Comparison of ENCODE assay signal across 18 mouse cellular contexts in genomic region chr1:11895715-11896114, GRCm38 (mm10).
A peak's percentile ranks its signal among the peaks of the same experiment; 100 is the strongest.
DNase-seq lines count a peak whose midpoint lies in the region; ATAC-seq and TF ChIP-seq lines count a peak whose summit lies in the region.
"Had no signal": no experiment of that assay in that cellular context is flagged by ENCODE, and none has a peak within 500 bp of the region (broad histone marks: within the 10 kb centered on the region; RNA-seq: fewer than 3 reads in every experiment).

No protein-coding gene starts in this region.

- intact Hi-C loops in left cerebral cortex, postnatal 25 days (cut with DNase I), result no loop called here

- no peaks in the 10 kb centered on the region for H3K27me3 ChIP-seq in hindbrain, embryonic 14.5 days (ENCODE audit: control insufficient read depth, insufficient read depth, low read length)
- H3K27me3 ChIP-seq in hindbrain, embryonic 12.5 days, result no peaks in the 10 kb centered on the region
- H3K27me3 ChIP-seq: kidney, embryonic 15.5 days had no signal

- DNase-seq in hindbrain, embryonic 14.5 days (ENCODE audit: low spot score), result peak; percentile 24
- peak; percentile 3 to 31 for DNase-seq in left cerebral cortex, postnatal 25 days (ENCODE audit: low spot score in 2 of 2)
- DNase-seq in left cerebral cortex, adult 18-20 months (ENCODE audit: low spot score in 2 of 2), result no peak
- peak; percentile 63 for DNase-seq in brain, embryonic 14.5 days (ENCODE audit: low read depth)
- DNase-seq in fibroblast of lung, adult 2 months (ENCODE audit: low read depth), result peak; percentile 15
- DNase-seq in spleen, adult 18-20 months, result no peak
- DNase-seq in cerebellum, adult 18-20 months, result no peak
- DNase-seq: adrenal gland, adult 8-10 months; cerebellum, adult 9-11 months; embryo, embryonic 11 days; heart, adult 2 months; midbrain, embryonic 14.5 days; thymus, postnatal 36 days had no signal

- H3K4me1 ChIP-seq in hindbrain, embryonic 14.5 days (replicated peaks; ENCODE audit: control insufficient read depth, insufficient read depth, low read length), result no peaks in the 10 kb centered on the region
- H3K4me1 ChIP-seq in hindbrain, embryonic 12.5 days, result no peaks in the 10 kb centered on the region
- H3K4me1 ChIP-seq: kidney, embryonic 15.5 days had no signal

- WGBS in hindbrain, embryonic 14.5 days, result 56% methylated on average over 3 of the region's 3 CpGs
- WGBS in hindbrain, embryonic 12.5 days, result 63% methylated on average over 3 of the region's 3 CpGs

- TF ChIP-seq CTCF in brain, embryonic 14.5 days (IDR thresholded peaks at IDR 0.05; ENCODE audit: borderline replicate concordance, extremely low read depth, insufficient read depth, insufficient read length), result no peak

- no peak for ATAC-seq in hindbrain, embryonic 14.5 days (ENCODE audit: low FRiP score)
- no peak for ATAC-seq in hindbrain, embryonic 12.5 days (ENCODE audit: low FRiP score)
- ATAC-seq: CD4-positive, CD25-positive, alpha-beta regulatory T cell, adult 4 months; hindbrain, embryonic 16.5 days had no signal

- no peak overlapping the region for H3K4me3 ChIP-seq in hindbrain, embryonic 14.5 days (replicated peaks; ENCODE audit: low read length)
- H3K4me3 ChIP-seq in hindbrain, embryonic 12.5 days, result no peak overlapping the region
- H3K4me3 ChIP-seq: heart, adult 2 months; kidney, embryonic 15.5 days had no signal

- H3K27ac ChIP-seq in hindbrain, embryonic 14.5 days, result no peak overlapping the region
- no peak overlapping the region for H3K27ac ChIP-seq in hindbrain, embryonic 12.5 days
- H3K27ac ChIP-seq: heart, adult 2 months; kidney, embryonic 15.5 days had no signal

- H3K9ac ChIP-seq in hindbrain, embryonic 14.5 days, result no peak overlapping the region
- no peak overlapping the region for H3K9ac ChIP-seq in hindbrain, embryonic 12.5 days
- H3K9ac ChIP-seq: kidney, embryonic 15.5 days had no signal

- TF ChIP-seq POLR2A in brain, embryonic 14.5 days (IDR thresholded peaks at IDR 0.05; ENCODE audit: borderline replicate concordance, extremely low read depth, insufficient read depth, insufficient read length, poor library complexity, severe bottlenecking), result no peak

- H3K4me2 ChIP-seq in hindbrain, embryonic 14.5 days (replicated peaks), result no peak overlapping the region
- no peak overlapping the region for H3K4me2 ChIP-seq in hindbrain, embryonic 12.5 days (replicated peaks)
- H3K4me2 ChIP-seq: kidney, embryonic 15.5 days; liver, embryonic 11.5 days had no signal

- no peaks in the 10 kb centered on the region for H3K36me3 ChIP-seq in hindbrain, embryonic 14.5 days (replicated peaks; ENCODE audit: control insufficient read depth, insufficient read depth)
- H3K36me3 ChIP-seq in hindbrain, embryonic 12.5 days, result no peaks in the 10 kb centered on the region
- H3K36me3 ChIP-seq: kidney, embryonic 15.5 days had no signal

- H3K9me3 ChIP-seq in hindbrain, embryonic 14.5 days (ENCODE audit: control insufficient read depth, low read length), result no peaks in the 10 kb centered on the region
- H3K9me3 ChIP-seq in hindbrain, embryonic 12.5 days (replicated peaks), result no peaks in the 10 kb centered on the region
- H3K9me3 ChIP-seq: kidney, embryonic 15.5 days had no signal

Comparison
In these comparisons a context has a peak if more than half of its experiments do, and no peak if none do; other contexts are left out.
1. DNase-seq: peak in hindbrain, embryonic 14.5 days (single experiment), left cerebral cortex, postnatal 25 days (2 of 2), brain, embryonic 14.5 days (single experiment) and fibroblast of lung, adult 2 months (single experiment); none in left cerebral cortex, adult 18-20 months (0 of 2), spleen, adult 18-20 months (0 of 2) and cerebellum, adult 18-20 months (0 of 2).